Mouse (Mus musculus) heart, postnatal 14 days (tissue): ENCODE data around the gene Cbx6. TPM values are rescaled to one million over a fixed set of nuclear protein-coding genes. Genes with fewer than 3 reads are reported as not detected.

ENCODE experiments used
- DNase-seq, 2 experiments: peaks; one replicate each; pipeline ENCODE4 v3.0.0; 2021 to 2022
- intact Hi-C: fragments of 180-260 bp; cut with DNase I; formaldehyde crosslinking; loops from one replicate; pipeline ENCODE4 v1.15.1; 2025
- total RNA-seq, 2 experiments: library from RNA; stranded (reverse); gene quantifications; 2 replicates each; pipeline ENCODE4 v1.2.3; 2021

The Cbx6 gene
- total RNA-seq, 2 experiments from 2014 or later = 35.4 to 36.8 TPM

- intact Hi-C loops = no loop called here
- DNase-seq = no peak
Observed at GRCm38 (mm10) chr15:79775662-79776061, 58.8 kb downstream of the Cbx6 start.

- DNase-seq = peak; percentile 94 to 97
- intact Hi-C loops = no loop called here
Observed at GRCm38 (mm10) chr15:79774117-79775027, 60.1 kb downstream of the Cbx6 start.

Other genes with a start within 250 kb of the Cbx6 start
- under 1 TPM in 1 of 2 experiments, not detected in 1; 0.73 TPM for gene Dmc1, start 229.6 kb downstream of the Cbx6 start, total RNA-seq
- 1 to 10 TPM; 1.4 to 2.1 TPM for gene Fam227a, start 175.7 kb downstream of the Cbx6 start, total RNA-seq
- gene Cby1, start 175.5 kb downstream of the Cbx6 start, total RNA-seq = 10 to 100 TPM; 24.7 to 24.9 TPM
- 100 to 1,000 TPM; 109 to 139 TPM for gene Tomm22, start 163.8 kb downstream of the Cbx6 start, total RNA-seq
- 10 to 100 TPM; 28.1 to 30.9 TPM for gene Josd1, start 146.8 kb downstream of the Cbx6 start, total RNA-seq
- 10 to 100 TPM; 30.3 to 33.2 TPM for gene Gtpbp1, start 143.8 kb downstream of the Cbx6 start, total RNA-seq
- 10 to 100 TPM; 70.6 to 73.4 TPM for gene Sun2, start 92.2 kb downstream of the Cbx6 start, total RNA-seq
- 10 to 100 TPM; 21.6 to 22.2 TPM for gene Dnal4, start 56.8 kb downstream of the Cbx6 start, total RNA-seq
- gene Nptxr, start 29.9 kb downstream of the Cbx6 start, total RNA-seq = 1 to 10 TPM; 2.1 to 2.6 TPM
- under 1 TPM in 1 of 2 experiments, not detected in 1; 0.31 TPM for gene Npcd, start 451 bp downstream of the Cbx6 start, total RNA-seq
- 10 to 100 TPM; 13.0 to 14.4 TPM for gene Apobec3, start 57.0 kb upstream of the Cbx6 start, total RNA-seq
- 1 to 10 TPM; 3.6 to 7.8 TPM for gene Cbx7, start 136.4 kb upstream of the Cbx6 start, total RNA-seq
- gene Pdgfb, start 180.3 kb upstream of the Cbx6 start, total RNA-seq = 10 to 100 TPM; 42.2 to 43.4 TPM